Mouse (Mus musculus) cerebellum, postnatal 14 days (tissue): ENCODE measurements at regions not wholly inside any gene's neighbourhood (a gene's known extent, or its start where the extent isn't known, plus 50 kb on each side); places are given as distances from the start of the nearest gene placed in this dataset.

Experiments used
- DNase-seq, 2 experiments: peaks; one replicate each; pipeline ENCODE4 v3.0.0; 2021; ENCODE audit warnings: mixed read lengths in 2 of 2

DNA sequence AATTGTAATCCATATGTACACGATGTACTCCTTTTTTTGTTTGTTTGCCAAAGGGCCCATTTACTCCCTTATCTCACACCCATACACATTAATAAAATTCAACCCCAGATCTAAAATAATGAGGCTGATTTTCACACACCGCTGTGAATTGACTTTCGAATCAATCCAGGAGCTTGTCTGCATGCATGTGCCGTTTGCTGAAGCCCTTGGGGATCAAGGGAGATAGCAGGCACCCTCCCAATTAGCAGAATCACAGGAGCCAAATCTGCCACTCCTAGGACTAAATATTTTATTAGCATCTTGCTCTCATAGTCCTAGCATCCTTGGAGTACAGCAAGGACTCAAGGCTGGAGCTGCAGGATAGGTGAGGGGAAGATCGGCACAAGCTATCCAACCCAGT lies 520.0 kb upstream of the Mpdz start:
- DNase-seq: no peak

DNA sequence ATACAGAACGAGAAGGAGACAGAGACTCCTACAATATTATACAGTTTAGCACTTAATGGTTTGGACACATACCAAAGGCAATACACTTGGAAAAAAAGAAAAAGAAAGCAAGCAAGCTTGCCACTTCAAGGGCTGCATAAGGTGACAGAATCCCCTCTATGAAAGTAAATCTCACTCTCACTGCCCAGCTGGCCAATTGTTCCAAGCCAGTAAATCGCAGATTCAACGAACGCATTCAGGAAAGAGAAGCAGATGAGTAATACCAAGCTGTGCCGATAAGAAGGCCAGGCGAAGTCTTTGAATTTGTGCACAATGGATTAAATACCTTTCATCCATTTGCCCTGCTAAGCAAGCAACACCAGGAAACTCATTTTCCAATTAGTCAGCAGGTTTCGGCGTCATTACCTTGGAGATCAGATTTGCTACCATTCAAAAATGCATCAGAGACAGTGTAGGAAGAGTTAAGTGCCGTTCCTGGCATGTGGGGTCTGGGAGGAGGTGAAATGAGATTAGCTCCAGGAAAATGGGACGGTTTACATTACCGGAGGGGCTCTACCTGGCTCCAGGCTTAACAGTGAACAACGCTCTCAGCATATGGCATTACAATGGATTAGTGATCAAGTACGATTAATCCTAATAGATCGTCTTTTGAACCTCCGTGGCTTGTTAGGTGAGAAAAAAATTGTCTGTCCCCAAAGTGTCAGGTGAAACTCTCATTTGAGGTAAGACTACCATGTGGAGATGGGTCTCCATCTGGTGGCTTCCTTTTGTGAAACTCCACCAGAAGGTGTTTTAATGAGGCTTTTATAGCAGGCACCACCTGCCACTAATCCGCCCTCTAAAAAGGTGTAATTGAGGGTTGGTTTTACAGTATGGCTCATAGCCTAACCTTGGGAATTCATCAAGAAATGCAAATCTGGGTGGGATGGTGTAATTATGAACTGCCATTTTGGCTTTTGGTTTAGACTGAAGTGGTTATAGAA lies 518.2 kb upstream of the Mpdz start:
- DNase-seq: peak; percentile 33 to 68

DNA sequence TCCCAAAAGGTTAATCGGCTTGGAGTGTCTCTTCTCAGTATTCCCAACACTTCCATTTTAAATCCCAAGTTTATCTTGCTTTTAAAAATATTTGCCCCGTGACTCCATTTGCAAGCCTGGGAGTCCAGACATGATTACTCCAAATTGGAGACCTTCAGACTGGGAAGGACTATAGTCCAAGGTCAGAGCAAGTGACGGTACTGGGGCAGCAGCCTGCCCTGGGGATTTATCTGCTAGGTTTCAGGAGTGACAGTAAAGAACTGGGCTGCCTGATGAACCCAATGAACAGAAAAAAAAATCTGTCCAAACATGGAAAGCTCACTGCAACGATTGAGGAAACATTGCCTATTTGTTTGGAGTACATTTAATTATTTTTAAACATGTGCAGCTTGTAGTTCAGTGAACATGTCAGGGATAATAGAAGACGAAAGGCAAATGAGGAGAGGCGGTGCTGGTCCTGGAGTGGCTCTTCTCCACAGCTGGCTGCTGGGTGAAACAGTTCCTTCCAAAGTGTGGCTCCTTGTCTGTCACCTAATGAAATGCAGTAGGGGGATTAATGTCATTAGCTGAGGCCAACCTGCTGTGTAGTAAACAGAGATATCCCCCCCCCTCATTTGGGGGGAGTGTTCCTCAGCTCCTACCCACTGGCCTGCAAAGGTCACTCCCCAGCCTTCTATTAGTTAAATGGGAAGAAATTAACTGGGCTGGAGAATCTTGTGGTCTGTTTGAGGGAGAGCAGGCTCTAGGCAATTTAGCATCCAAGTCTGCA lies 514.5 kb upstream of the Mpdz start:
- DNase-seq: no peak

DNA sequence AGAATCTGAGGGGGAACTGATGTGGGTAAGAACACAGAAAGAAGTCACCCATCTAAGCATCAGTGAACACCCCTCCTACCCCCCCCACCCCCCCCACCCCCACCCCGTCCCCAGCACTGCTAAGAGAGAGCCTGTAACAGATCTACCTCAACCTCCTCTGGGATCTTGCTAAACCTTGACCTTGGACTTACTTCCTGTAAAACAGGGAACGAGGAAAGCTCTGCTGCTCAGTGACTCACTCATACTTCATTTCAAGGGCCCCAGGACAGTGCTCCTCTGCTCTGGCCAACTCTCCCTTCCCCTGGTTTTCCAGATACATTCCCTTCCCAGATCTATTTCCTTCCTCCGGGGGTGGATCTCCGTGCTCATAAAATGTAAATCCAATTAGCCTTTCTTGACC lies 510.4 kb upstream of the Mpdz start:
- no peak for DNase-seq

DNA sequence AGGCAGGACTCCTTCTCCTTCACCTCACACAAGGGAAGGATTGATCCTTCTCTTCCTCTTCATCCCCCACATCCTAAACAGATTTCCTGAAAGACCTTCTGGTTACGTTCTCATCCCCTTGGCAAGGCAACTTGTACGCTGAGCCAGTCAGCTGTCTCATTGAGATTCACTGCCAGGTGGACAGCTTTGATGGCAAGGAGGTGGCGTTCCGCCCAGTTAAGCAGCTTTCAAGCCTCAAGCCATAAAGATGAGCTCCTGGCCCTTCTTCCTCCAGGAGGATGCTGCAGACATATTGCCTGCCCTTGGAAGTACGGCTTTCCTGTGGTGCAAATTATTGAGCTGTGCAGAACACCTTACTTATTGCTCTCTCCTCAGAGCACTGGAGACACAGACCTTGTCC lies 494.8 kb upstream of the Mpdz start:
- peak; percentile 97 to 99 for DNase-seq

DNA sequence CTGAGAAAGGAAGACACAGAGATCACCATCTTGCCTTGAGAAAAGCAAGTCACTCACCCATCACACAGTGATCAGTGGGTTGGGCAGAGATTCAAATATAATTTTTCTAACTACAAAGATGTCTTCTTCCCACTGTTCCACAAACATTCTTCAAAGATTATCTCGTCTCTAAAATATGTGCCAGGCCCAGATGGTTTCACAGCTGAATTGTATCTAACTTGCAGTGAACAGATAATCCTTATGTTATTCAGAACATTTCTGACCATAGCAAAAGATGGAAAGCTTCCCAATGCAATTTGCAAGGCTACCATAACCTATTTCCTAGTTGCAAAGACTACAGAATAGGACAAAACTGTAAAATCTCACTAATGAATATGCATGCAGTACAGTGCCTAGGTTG lies 488.3 kb upstream of the Mpdz start:
- DNase-seq: no peak

DNA sequence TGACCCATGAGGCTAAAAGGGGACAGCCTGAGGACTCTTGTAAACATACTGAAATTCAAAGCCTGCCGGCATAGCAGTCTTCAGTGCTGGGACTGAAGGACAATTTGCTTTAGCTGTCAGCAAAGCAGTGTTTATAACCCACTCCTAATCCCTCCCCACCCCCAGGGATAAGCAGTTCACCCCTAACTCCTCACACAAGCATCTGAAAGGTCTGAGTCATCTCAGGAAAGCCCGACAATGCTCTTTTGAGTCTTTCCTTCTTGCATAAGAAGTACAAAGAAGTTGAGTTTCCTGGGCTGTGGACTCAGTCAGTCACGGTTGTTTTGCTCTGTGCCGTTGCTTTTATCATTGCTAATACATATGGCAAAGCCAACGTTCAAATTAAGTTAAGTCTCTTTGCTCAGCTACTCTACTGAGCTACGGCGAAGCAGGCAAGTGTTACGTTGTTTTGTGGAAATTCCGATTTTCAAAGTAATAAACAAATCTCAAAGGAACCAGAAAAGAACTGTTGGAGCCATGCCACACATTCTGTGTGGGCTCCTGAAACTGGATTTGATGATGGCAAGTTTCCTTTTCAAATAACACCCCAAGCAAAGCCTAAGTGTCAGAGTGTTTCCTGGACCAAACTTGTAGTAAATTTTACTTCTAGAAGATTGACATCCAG lies 486.1 kb upstream of the Mpdz start:
- no peak for DNase-seq

DNA sequence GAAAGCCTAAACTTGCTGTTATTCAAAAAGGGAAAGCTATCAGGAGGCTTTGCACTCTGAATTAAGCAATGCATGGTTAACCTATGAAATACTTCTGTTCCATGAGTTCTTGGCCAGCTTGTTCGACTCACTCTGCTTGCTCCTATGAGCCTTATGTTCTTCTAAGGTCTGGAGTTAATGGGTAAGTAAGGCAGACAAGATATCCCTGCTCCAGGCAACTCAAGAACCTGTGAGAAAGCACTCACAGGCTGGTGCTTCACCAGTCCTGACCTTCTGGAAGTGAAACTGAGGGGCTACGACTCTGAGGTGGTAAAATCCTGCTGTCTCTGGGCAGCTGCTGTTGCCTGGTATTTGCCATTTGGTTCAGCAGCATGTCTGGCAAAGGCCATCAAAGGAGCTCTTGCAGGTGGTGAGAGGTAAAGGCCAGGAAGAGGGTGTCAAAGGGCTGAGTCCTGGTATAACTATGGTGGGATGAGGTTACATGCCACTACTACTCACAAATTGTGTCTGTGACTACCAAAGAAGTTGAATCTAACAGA lies 484.6 kb upstream of the Mpdz start:
- DNase-seq: no peak

DNA sequence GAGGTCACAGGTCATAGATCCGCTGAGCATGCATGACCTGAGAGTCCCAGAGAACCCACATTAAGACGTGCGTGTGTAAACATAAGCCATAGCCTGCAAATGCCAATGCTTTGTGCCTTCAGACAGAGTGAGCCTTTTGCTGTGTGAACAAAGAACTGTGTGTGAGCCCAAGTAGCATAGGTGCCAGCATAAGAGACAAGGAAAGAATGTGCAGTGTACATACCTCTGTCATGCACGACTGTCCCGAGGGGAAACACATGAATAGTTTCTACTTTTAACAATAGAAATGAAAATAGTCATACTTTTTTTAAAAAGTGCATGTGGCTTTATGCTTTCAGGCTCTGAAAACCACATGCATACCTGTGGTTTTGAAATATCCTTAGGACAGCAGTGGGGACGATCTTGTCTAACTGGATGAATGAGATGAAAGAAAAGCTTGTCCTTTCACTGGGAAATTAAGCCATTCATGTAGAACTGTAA lies 484.1 kb upstream of the Mpdz start:
- DNase-seq: no peak

DNA sequence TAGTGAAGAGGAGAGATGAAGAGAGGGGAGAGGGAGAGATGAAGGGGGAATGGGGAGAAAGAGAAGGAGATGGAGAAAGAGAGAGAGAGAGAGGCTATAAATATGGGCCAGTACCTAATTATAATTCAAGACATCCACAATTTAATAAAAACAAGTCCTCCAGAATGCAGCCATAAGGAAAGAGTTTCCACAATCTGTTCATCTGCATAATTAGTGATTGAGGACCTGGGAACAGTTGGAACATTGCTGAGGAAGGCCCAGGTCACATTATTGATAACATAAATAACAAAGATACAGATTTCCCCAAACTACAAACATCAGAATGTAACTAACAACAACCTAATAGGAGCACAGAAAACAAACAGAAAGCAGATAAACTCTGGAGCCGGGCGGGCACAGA lies 483.0 kb upstream of the Mpdz start:
- DNase-seq: no peak

DNA sequence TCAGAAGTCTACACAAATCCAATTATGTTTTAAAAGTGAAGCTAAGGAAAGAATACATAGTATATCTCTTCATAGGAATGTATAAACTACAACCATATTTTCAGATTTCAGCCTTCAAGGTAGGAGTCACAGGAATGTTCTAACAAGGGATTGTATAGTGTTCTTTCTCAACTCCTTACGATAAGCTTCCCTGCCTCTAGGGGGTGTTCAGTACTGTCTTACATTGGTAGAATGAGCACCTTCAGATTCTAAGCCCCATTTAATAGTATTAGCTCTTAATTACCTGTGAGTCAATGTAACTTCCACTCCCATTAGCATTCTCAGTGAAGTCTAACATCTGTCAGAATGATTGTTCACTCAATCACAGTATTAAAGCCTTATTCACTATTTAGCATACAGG lies 481.5 kb upstream of the Mpdz start:
- no peak for DNase-seq

DNA sequence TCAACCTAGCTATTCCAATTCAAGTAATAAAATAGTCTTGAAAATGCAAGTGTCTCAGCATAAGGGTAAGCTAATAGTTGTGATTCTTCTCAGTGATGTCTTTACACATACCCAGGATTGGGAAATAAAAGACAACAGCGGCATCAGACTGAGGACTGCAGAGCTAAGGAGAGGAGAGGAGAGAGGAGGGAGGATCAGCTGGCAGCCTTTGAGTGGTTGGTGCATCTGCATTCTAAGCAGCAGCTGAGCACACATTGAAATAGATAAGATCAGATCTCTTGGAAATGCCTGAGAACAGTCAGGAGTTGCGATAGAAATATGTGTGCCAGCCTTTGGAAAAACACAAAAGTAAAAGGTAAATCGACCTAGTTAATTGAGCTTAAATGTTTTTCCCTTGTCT lies 480.3 kb upstream of the Mpdz start:
- DNase-seq: no peak

DNA sequence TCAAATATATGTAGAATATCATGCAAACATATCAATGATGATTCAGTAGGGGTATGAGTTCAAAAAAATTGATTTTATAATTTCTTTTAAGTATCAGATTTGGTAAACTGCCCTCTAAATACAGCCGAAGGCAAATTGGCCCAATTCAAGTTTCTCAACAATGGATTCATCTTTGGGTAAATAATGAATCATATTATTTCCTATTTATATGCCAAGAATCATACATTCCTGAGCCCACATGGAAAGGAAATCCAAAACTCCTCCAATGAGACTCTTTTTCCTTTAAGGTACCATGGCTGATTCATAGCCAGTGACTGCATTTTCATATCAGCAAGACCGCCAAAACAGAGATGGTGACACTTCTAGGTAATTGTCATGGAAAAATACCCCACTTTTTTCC lies 472.4 kb upstream of the Mpdz start:
- DNase-seq: no peak

DNA sequence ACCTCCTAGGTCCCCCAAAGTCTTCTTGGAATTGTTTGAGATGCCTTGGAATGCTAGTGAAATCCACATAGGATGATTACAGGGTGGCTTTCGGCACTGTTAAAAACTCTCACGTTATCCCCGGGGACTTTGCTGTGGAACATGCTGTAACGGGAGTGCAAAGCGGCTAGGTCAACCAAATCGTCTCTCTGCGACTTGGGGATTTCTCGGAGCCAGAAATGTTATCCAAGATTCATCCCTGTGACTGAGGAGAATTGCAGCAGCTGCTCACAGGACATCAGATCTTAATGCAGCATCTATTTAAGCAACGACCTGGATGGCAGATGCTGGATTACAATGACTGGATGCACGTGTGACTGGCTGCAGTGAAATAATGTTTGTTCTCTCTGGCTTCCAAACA lies 470.7 kb upstream of the Mpdz start:
- peak in 1 of 2 experiments; percentile 28 for DNase-seq

DNA sequence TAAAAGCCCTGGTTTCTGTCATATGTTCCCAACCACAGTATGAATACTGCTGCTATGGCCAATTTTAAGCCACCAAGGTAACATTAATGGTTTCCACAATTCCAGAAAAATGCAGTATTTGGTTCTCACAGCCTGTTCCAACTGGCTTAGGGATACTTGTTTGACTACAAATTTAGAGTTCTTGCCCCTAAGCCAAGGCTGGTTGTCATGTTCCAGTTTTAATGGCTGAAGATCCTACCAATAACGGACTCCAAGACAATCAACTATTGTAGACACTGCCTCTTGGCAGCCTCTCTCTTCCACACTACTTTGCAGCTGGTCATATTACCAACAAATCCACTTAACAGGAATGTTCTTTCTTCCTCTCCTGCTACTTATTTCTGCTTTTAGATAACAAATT lies 470.0 kb upstream of the Mpdz start:
- no peak for DNase-seq

DNA sequence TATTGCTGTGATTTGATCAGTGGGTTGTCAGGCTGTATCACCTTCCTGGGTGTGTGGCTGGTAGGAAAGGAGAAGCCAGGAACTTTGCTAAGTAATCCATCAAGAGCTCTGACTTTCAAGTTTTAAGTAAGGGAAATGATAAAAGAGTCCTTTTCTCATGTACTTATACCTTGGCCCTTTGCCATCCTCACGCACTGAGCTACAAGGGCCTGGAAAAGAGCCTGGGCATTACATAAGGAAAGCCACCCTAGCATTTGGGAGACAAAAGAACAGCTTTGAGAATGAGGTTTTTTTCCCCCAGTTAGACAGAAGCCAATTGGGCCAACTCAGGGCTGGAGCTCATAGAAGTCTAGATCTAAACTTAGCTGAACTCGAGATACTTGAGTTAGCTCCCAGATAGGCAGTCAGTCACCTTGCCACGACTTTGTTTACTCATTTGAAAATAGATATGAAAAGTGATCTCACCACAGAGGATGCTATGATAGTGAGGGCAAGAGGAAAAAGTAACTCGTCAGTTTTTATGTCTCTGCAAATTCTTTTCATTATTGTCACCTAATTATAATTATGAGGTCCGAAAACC lies 457.4 kb upstream of the Mpdz start:
- no peak for DNase-seq

DNA sequence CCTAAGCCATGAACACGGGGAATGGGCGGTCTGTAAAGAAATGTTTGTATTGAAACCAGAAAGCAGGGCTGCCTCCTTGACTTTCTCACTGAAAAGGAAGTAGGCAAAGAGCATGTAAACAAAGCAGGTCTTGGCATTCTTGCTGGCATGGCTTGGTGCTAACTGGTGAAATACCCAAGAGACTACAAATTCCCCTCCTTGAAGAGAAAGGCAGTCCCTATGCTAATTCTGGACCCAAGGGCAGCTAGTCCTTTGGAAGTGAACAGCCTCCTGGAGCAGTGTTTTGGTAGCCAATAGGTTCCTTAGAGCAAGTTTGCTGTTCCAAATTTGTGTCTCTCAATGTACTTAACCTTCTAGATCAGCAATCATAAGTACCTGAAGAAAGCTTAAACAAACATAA lies 456.0 kb upstream of the Mpdz start:
- no peak for DNase-seq

DNA sequence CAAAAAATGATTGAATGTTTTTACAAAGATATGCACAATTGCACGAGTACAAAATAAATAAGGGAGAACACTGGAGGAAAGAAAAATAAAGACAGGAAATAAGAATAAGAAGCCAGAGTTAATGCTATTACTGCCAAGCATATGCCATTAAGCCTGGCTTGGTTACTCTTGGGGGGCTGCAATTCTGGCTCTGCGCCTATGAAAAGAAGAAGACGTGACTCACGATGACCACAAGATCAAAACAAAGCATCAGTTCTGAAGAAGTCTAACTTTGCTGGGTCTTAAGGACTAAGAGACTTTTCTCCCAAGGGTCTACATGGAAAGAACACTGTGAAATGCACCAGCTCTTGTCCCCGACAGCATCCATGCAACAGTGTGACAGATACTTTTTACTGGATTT lies 454.8 kb upstream of the Mpdz start:
- DNase-seq: no peak

DNA sequence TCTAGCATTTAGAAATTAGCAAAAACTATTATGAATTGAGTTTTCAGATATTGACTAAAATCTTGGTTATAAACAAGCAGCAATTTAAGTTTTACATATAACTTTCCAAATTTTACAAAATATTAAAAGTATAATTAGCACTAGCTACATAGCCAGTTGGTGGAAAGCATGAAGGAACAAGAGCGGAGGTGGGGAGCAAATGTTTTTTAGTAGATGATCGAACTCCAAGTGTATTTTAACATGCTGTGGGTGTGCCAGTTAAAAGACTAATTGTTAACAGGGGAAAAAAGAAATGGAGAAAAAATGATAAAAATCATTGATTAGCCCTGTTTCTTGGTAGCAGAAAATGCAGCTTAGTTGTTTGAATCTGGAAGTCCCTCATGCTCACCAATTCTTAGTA lies 426.3 kb upstream of the Mpdz start:
- no peak for DNase-seq

DNA sequence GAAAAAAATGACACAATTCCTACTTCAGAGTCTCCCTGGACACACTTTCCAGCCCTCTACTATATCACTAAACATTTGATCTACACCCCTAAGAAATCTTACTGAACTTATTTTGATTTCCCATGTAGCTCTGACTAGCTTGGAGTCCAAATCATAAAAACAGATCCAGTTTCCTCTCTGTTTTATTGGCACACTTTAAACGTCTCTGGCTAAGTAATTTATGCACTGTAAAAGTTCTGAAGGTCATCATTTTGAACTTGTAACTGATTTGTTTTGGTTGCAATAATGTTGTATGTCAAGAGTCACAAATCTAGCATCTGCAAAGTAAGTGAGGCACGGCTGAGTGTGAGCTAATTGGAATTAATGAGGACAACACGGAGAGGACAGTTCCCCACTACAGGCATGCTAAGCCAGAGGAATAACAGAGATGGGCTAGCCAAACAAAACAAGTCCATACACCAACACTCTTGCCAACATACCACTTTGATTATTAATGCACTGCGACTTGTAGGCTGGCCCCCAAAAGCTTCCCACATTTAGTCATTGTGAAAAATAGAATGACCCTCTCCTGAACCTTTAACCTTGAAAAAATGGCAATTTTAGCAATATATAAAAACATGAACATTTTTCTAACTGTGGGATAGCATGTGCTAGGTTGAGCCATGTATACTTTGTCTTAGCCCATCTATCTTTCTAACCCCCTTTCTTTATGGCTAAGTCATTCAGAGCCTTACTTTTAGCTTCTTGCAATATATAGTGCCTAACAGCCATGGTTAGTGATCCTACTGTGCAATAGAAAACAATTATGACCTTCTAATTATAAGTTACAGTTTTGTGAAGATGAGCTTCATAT lies 399.3 kb upstream of the Mpdz start:
- no peak for DNase-seq

DNA sequence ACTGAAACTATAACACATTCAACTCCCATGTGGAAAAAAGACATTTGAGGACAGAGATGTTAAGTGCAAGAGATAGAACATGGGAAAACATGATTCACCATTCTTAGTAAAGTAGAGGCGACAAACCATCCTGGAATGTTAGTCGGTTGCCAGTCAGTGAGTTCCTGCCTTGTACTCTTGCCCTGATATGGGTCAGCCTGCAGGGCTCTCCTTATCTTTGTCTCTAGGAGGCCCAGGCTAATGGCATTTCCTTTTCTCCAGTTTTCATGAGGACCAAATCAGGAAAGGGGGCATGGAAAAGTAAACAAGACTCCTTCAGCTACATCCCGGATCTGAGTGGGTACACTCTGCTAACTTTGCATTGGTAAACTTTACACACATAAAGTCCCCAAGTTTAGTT lies 387.4 kb upstream of the Mpdz start:
- DNase-seq: no peak

DNA sequence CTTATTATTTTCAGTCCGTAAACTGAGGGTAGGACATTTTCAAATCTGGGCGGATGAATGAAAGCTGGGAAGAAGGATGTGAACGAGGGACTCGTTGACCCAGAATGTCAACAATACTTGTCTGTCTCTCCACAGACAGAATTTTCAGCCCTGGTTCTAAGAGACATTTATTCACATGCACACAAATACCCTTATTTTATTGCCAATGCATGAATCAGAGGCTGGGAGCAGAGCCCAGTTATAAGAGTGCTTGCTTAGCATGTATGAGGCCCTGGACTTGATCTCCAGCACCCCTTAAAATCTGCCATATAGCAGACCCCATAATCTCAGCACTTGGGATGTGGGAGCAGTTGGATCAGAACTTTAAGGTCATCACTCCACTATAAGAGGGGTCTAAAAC lies 384.8 kb upstream of the Mpdz start:
- no peak for DNase-seq
